Mouse (Mus musculus) kidney, adult 8-10 months (tissue): ENCODE measurements at regions not wholly inside any gene's neighbourhood (a gene's known extent, or its start where the extent isn't known, plus 50 kb on each side); places are given as distances from the start of the nearest gene placed in this dataset.
"Not testable (repeated sequence)": the region's sequence is repeated elsewhere in the genome, so short reads cannot be mapped to it uniquely, and the experiment has no call there.

ENCODE experiments used
- DNase-seq, 2 experiments: peaks; one replicate each; pipeline ENCODE4 v3.0.0; 2022

GRCm38 (mm10) chr15:93189266-93189855 is 85.6 kb downstream of the Gxylt1 start:
- no peak for DNase-seq

- DNase-seq: no peak
Observed at GRCm38 (mm10) chr15:93176221-93176620, 98.8 kb downstream of the Gxylt1 start.

- DNase-seq: no peak
Observed at GRCm38 (mm10) chr15:93168784-93169183, 106.2 kb downstream of the Gxylt1 start.

GRCm38 (mm10) chr15:93167451-93167850 is 107.5 kb downstream of the Gxylt1 start:
- no peak for DNase-seq

GRCm38 (mm10) chr15:93161924-93162910 is 112.8 kb downstream of the Gxylt1 start:
- DNase-seq: no peak

GRCm38 (mm10) chr15:93161329-93161728 is 113.7 kb downstream of the Gxylt1 start:
- DNase-seq: no peak

- no peak for DNase-seq
Observed at GRCm38 (mm10) chr15:93155756-93156155, 119.2 kb downstream of the Gxylt1 start.

- DNase-seq: no peak
Observed at GRCm38 (mm10) chr15:93154022-93154421, 121.0 kb downstream of the Gxylt1 start.

GRCm38 (mm10) chr15:93144899-93145298 is 130.1 kb downstream of the Gxylt1 start:
- no peak for DNase-seq

GRCm38 (mm10) chr15:93144264-93144663 is 130.7 kb downstream of the Gxylt1 start:
- DNase-seq: no peak

GRCm38 (mm10) chr15:93133379-93133778 is 141.6 kb downstream of the Gxylt1 start:
- DNase-seq: no peak

GRCm38 (mm10) chr15:93131056-93131455 is 143.9 kb downstream of the Gxylt1 start:
- no peak for DNase-seq

- no peak for DNase-seq
Observed at GRCm38 (mm10) chr15:93125261-93125660, 149.7 kb downstream of the Gxylt1 start.

GRCm38 (mm10) chr15:93121156-93121555 is 153.8 kb downstream of the Gxylt1 start:
- no peak for DNase-seq

- DNase-seq: not testable (repeated sequence)
Observed at GRCm38 (mm10) chr15:93117806-93118205, 157.2 kb downstream of the Gxylt1 start.

GRCm38 (mm10) chr15:93115674-93116102 is 159.3 kb downstream of the Gxylt1 start:
- DNase-seq: no peak

GRCm38 (mm10) chr15:93104936-93105335 is 170.0 kb downstream of the Gxylt1 start:
- no peak for DNase-seq

- no peak for DNase-seq
Observed at GRCm38 (mm10) chr15:93103426-93103825, 171.6 kb downstream of the Gxylt1 start.

- DNase-seq: no peak
Observed at GRCm38 (mm10) chr15:93101881-93102280, 173.1 kb downstream of the Gxylt1 start.

GRCm38 (mm10) chr15:93100837-93101236 is 174.1 kb downstream of the Gxylt1 start:
- no peak for DNase-seq

- no peak for DNase-seq
Observed at GRCm38 (mm10) chr15:93099840-93100239, 175.1 kb downstream of the Gxylt1 start.

- no peak for DNase-seq
Observed at GRCm38 (mm10) chr15:93096335-93096734, 178.6 kb downstream of the Gxylt1 start.

- DNase-seq: no peak
Observed at GRCm38 (mm10) chr15:93095224-93095623, 179.8 kb downstream of the Gxylt1 start.
